Mouse (Mus musculus): ENCODE data around the gene Qpctl.

- TF ChIP-seq POLR2A (IDR thresholded peaks at IDR 0.05; ENCODE audit: low read depth, low read length): no peak
- TF ChIP-seq CTCF (conservative IDR thresholded peaks at IDR 0.05; ENCODE audit: insufficient read depth, insufficient read length, low read depth, low read length): peak; percentile 62
Measured at GRCm38 (mm10) chr7:19179173-19179572, 30.1 kb upstream of the Qpctl start.

All from kidney, adult 2 months (tissue).